Mouse (Mus musculus): Measurements from ENCODE around the gene Ssxb3. TPM values are rescaled to one million over a fixed set of nuclear protein-coding genes. Genes with fewer than 3 reads are reported as not detected.
"Not testable (repeated sequence)": the region's sequence is repeated elsewhere in the genome, so short reads cannot be mapped to it uniquely, and the experiment has no call there.

The Ssxb3 gene
- total RNA-seq (2021), result not detected

DNA sequence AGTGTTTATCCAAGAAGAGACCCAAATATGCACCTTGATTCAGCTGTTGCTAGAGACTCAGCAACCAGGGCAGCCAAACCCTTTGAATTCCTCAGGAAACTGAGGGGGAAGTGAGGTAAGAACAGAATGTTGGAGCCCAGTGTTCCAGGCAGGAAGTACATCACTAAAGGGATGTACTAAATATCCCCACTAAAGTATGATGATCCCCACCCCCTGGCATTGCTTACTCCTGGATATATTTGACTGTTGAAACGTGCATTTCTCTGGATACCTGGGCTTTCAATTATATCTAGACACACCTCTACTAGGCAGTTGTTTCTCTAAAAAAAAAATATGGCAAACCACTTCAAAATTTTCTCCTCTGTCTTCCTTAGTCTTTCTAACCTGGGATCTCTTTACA, at the start of gene Ssxb3:
Gene Ssxb3 (minus strand): TSS at position 101 of the 400 bp plus-strand sequence.
- intact Hi-C loops (cut with DNase I); DNase-seq (ENCODE audit: low spot score in 2 of 2): not testable (repeated sequence)

DNA sequence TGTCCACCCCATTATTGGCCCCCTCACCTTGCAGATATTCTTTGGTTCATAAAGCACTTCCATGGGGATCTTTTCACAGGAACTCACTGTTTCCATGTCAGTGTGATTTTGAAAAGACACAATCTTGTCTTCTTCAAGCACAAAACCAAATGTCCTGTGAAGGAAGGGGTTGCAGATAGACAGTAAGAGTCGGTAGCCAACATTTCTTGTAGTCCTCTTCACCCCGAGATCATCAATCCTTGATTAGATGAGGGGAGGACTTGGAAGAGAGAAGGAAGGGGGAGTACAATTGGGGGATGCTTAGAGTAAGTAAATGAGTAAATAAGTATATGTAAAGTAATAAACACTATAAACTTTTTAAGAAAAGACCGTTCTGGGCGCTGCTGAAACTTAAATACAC, 43.5 kb downstream of the Ssxb3 start, which contains the start of gene Ssxb6:
Gene Ssxb6 (minus strand): TSS at position 101 of the 400 bp plus-strand sequence.
- intact Hi-C loops (cut with DNase I), result loop anchor here (5.0 kb wide), 1 partner anchor 134 kb away; no protein-coding TSS in a partner anchor

More for the DNA sequence above, 43.5 kb downstream of the Ssxb3 start, which contains the start of gene Ssxb6:
- not testable (repeated sequence) for DNase-seq (ENCODE audit: low spot score in 2 of 2)

Other genes with a start within 250 kb of the Ssxb3 start
- not detected for gene Ssxb9, start 224.8 kb downstream of the Ssxb3 start, total RNA-seq (2021)
- gene Ssxb1, start 178.5 kb downstream of the Ssxb3 start, total RNA-seq (2021), result not detected
- not detected for gene Ssxb2, start 130.1 kb downstream of the Ssxb3 start, total RNA-seq (2021)
- gene Gm14459, start 66.9 kb downstream of the Ssxb3 start, total RNA-seq (2021), result not detected
- not detected for gene Ssxb6, start 43.6 kb downstream of the Ssxb3 start, total RNA-seq (2021)
- not detected for gene Ssxb8, start 99.0 kb upstream of the Ssxb3 start, total RNA-seq (2021)
- gene Ssx9, start 156.6 kb upstream of the Ssxb3 start, total RNA-seq (2021), result not detected
- not detected for gene Ssxb5, start 211.9 kb upstream of the Ssxb3 start, total RNA-seq (2021)

Data from left cerebral cortex, postnatal 25 days (tissue).